Mouse (Mus musculus) liver, embryonic 13.5 days (tissue): ENCODE measurements around the gene Dab2. TPM values are rescaled to one million over a fixed set of nuclear protein-coding genes. Genes with fewer than 3 reads are reported as not detected.

Source experiments
- ATAC-seq: fragments of 200-750 bp; cut with Nextera tagmentation; 2 replicates; pipeline ENCODE4 v1.8.0; 2017; ENCODE audit warnings: low read depth, mild to moderate bottlenecking, moderate number of reproducible peaks, moderate library complexity
- DNase-seq: peaks from one replicate; pipeline ENCODE4 v3.0.0; 2022
- H3K27ac ChIP-seq: fragments of 300-500 bp; sonication (generic); 2 replicates; pipeline ENCODE4 v1.5.1; 2015; ENCODE audit warnings: moderate library complexity, mild to moderate bottlenecking, inconsistent platforms
- H3K27me3 ChIP-seq: fragments of 300-500 bp; sonication (generic); 2 replicates; pipeline ENCODE4 v1.6.1; 2015; ENCODE audit warnings: mild to moderate bottlenecking, inconsistent platforms
- H3K36me3 ChIP-seq: fragments of 300-500 bp; sonication (generic); 2 replicates; pipeline ENCODE4 v1.6.1; 2015; ENCODE audit warnings: mild to moderate bottlenecking, inconsistent platforms
- H3K4me1 ChIP-seq: fragments of 300-500 bp; sonication (generic); replicated peaks from 2 replicates; pipeline ENCODE4 v1.6.1; 2015; ENCODE audit warnings: inconsistent platforms
- H3K4me2 ChIP-seq: fragments of 300-500 bp; sonication (generic); 2 replicates; pipeline ENCODE4 v1.6.1; 2015; ENCODE audit warnings: inconsistent platforms, mild to moderate bottlenecking, moderate library complexity
- H3K4me3 ChIP-seq: fragments of 300-500 bp; sonication (generic); replicated peaks from 2 replicates; pipeline ENCODE4 v1.5.1; 2015; ENCODE audit warnings: mild to moderate bottlenecking, inconsistent platforms
- H3K9ac ChIP-seq: fragments of 300-500 bp; sonication (generic); 2 replicates; pipeline ENCODE4 v1.6.1; 2015; ENCODE audit warnings: mild to moderate bottlenecking, inconsistent platforms
- H3K9me3 ChIP-seq: fragments of 300-500 bp; sonication (generic); replicated peaks from 2 replicates; pipeline ENCODE4 v1.6.1; 2016; ENCODE audit warnings: inconsistent platforms
- WGBS: fragments of 180-500 bp; shearing (Covaris S2); methylation state at CpG from one replicate; pipeline ENCODE4 v1.1.7; 2015; ENCODE audit not compliant: insufficient replicate concordance; 5-methylcytosine and 5-hydroxymethylcytosine counted together
- polyA plus RNA-seq: library from polyadenylated mRNA; unstranded; fragments of >200 nt; fragmentation: Nextera tagmentation; extraction: Ambion mirVana; gene quantifications from 2 replicates; pipeline ENCODE4 v1.2.1, GENCODE M21; 2015

Dab2 gene
- polyA plus RNA-seq, 1 experiment from 2014 or later: 8.3 TPM

DNA sequence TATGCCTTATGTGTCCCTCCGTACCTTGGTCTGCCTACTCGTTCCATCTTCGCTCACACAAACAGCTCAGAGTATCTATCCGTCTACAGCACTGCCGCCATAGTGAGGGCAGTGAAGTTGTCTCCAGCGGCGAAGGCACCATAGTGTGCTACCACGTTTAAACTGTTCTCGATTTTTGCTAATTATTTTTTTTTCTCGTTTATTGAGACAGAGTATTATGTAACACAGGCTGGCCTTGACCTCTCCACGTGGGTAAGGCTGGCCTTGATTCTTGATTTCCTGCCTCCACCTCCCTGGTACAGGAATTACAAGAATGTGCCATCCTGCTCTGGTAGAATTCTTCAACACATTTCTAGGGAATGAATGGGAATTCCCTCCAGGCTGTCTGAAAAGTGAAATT is 77.2 kb downstream of the Dab2 start:
- H3K9me3 ChIP-seq: no peaks in the 10 kb centered on the region
- H3K4me2 ChIP-seq: no peak overlapping the region
- no peaks in the 10 kb centered on the region for H3K36me3 ChIP-seq
- ATAC-seq: no peak
- WGBS: 67% methylated on average over 11 of the region's 11 CpGs
- no peaks in the 10 kb centered on the region for H3K27me3 ChIP-seq
- no peak overlapping the region for H3K9ac ChIP-seq
- no peak overlapping the region for H3K27ac ChIP-seq
- H3K4me1 ChIP-seq: no peaks in the 10 kb centered on the region
- H3K4me3 ChIP-seq: no peak overlapping the region
- no peak for DNase-seq

DNA sequence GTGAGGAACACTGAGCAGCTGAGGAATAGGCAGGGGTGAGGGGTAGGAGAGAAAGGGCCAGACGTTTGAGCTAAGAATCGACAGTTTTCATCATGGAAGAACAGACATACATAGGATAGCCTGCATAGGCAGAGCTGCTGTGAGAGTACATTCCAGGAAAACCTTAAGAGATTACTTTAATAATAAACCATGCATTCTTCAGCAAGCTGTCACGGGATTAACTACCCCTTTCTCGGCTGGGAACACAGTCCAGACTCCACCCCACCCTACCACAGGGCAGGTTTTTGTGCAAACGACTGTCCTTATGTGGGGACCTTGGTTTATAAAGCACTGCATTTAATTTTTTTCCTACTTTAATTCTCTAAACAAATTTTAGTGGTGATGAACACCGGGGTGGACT is 84.4 kb downstream of the Dab2 start:
- ATAC-seq (no peak), DNase-seq (no peak)
- 35% methylated on average over 6 of the region's 6 CpGs for WGBS
- H3K36me3 ChIP-seq: no peaks in the 10 kb centered on the region
- H3K9me3 ChIP-seq: no peaks in the 10 kb centered on the region
- H3K27ac ChIP-seq: no peak overlapping the region
- H3K4me1 ChIP-seq: no peaks in the 10 kb centered on the region
- no peak overlapping the region for H3K4me3 ChIP-seq
- H3K4me2 ChIP-seq: no peak overlapping the region
- H3K27me3 ChIP-seq: peaks cover 31% of the 10 kb centered on the region
- H3K9ac ChIP-seq: no peak overlapping the region

- 18% methylated on average over 1 of the region's 1 CpGs for WGBS
- Histone ChIP-seq H3K4me3 (no peak overlapping the region), H3K27me3 (peaks cover 31% of the 10 kb centered on the region), H3K9me3 (no peaks in the 10 kb centered on the region), H3K4me1 (no peaks in the 10 kb centered on the region), H3K4me2 (no peak overlapping the region), H3K9ac (no peak overlapping the region), H3K36me3 (no peaks in the 10 kb centered on the region), H3K27ac (no peak overlapping the region)
- no peak for DNase-seq
- ATAC-seq: no peak
Observed at GRCm38 (mm10) chr15:6385241-6385640, 85.7 kb downstream of the Dab2 start.

DNA sequence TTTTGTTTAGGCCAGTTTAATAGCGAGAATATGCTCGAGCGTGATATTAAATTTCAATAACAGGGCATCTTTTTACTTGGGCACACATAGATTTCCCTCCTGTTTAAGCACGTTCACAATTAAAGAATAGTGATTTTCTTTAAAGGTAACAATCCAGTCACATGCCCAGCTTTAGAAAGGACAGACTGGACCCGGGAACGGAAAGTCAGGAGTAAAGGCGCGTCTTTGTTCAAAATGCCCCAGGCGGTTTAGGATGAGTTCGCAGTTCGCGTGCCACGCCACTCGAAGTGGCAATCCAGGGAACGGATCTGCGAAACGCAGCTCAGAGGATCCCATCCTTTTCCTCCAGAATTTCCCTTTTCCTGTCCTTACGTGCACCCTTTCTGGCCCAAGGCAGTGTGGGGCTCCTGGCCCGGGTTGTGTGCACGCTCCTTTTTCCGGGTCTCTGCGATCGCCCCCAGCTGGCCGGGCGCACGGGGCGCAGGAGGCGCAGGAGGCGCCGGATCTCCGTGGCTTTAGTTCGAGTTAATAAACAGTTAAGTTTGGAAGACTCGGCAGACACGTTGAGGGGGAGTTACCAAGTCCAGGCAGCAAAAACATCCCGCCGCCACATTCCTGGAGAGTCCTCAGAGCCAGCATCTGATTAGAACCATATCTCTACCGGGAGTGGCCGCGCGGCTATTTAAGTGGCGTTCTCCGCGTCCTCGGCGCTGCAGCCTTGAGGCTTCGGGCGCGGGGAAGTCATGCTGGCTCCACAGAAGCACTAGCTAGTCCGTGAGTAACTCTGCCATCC is 86.8 kb downstream of the Dab2 start:
- Histone ChIP-seq H3K4me2 (peak overlapping the region; percentile 60), H3K27ac (no peak overlapping the region), H3K4me1 (no peaks in the 10 kb centered on the region), H3K4me3 (peak overlapping the region; percentile 47), H3K9ac (peak overlapping the region; percentile 13; the same call in 1 of the 2 replicates), H3K27me3 (peaks cover 31% of the 10 kb centered on the region), H3K36me3 (no peaks in the 10 kb centered on the region), H3K9me3 (no peaks in the 10 kb centered on the region)
- ATAC-seq (peak; percentile 66), DNase-seq (peak; percentile 17)
- WGBS: 3% methylated on average over 49 of the region's 49 CpGs

DNA sequence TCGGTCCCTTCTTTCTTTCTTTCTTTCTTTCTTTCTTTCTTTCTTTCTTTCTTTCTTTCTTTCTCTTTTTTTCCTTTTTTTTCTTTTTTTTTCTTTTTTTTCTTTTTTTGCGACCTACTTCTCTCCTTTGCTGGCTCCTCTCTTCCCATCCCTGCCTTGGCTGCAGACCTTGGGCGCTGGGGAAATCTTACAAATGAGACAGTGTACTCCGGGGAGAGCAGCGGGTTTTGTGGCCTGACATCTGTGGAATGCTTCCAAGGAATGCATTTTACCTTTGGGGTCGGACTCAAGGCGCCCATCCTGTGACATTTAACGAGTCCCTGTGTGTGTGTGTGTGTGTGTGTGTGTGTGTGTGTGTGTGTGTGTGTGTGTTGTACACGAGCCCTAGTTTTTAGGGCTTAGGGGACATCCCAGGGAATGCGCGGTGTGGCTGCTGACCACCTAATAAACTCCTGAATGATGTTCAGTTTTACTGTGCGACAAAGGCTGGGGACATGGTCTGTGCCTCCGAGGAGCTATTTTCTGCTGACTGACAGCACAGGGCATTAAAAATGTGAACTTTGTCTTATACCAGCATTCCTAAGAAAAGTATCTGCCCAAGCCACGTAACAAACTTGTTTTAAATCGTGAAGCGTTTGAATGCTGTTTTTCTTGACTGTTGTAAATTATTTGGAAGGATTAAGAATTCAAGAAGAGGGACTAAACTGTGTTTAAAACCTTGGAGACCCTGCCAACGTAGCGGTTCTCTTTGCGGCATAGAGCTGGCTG is 87.6 kb downstream of the Dab2 start:
- Histone ChIP-seq H3K4me2 (peak overlapping the region; percentile 60), H3K4me3 (peak overlapping the region; percentile 47), H3K27ac (no peak overlapping the region), H3K9me3 (no peaks in the 10 kb centered on the region), H3K4me1 (no peaks in the 10 kb centered on the region), H3K27me3 (peaks cover 31% of the 10 kb centered on the region), H3K36me3 (no peaks in the 10 kb centered on the region), H3K9ac (peak overlapping the region; percentile 13)
- WGBS: 17% methylated on average over 19 of the region's 19 CpGs
- DNase-seq: no peak
- ATAC-seq: no peak

DNA sequence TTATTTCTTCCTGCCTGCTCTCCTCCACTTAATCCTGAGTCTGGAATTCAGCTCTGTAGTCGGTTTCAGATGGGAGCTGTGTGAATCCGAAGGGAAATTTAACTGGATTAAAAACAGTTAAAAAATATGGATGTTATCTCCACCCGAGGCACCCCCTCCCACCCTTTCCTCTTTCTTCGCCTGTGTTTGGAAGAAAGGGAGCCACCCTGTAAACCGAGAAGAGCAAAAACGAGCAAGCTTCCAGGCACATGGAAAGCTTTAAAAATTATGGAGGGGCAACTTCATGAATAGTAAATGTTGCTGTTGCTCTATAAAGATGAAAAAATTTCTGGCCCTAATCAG is 88.1 kb downstream of the Dab2 start:
- DNase-seq (no peak), ATAC-seq (no peak)
- no peaks in the 10 kb centered on the region for H3K9me3 ChIP-seq
- no peak overlapping the region for H3K27ac ChIP-seq
- peaks cover 31% of the 10 kb centered on the region for H3K27me3 ChIP-seq
- H3K4me2 ChIP-seq: peak overlapping the region; percentile 14; the same call in 1 of the 2 replicates
- peak overlapping the region; percentile 47 for H3K4me3 ChIP-seq
- H3K9ac ChIP-seq: no peak overlapping the region
- H3K4me1 ChIP-seq: no peaks in the 10 kb centered on the region
- H3K36me3 ChIP-seq: no peaks in the 10 kb centered on the region
- 20% methylated on average over 6 of the region's 6 CpGs for WGBS

DNA sequence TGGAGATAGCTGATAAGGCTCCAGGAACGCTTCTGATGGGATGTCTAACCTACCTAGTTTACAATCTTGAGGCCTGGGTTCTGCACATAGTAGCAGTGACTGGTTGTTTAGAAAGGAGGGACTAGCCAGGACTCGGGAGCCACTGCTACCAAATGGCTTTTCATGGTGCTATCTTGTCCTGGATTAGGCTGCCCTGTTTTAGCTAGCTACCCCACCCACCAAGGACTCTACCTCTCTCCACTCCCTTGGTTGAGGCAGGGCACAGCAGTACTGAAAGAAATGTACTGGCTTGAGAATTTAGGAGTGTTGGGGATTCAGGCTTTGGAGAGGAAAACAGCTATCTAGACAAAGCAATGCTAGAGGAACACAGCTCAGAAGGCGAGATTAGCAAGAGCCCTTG is 88.6 kb downstream of the Dab2 start:
- Histone ChIP-seq H3K9me3 (no peaks in the 10 kb centered on the region), H3K4me3 (peak overlapping the region; percentile 47), H3K9ac (no peak overlapping the region; the same call in 1 of the 2 replicates), H3K27me3 (peaks cover 31% of the 10 kb centered on the region), H3K36me3 (no peaks in the 10 kb centered on the region), H3K27ac (no peak overlapping the region), H3K4me2 (peak overlapping the region; percentile 14; the same call in 1 of the 2 replicates), H3K4me1 (no peaks in the 10 kb centered on the region)
- DNase-seq (no peak), ATAC-seq (no peak)
- WGBS: 30% methylated on average over 3 of the region's 3 CpGs

GRCm38 (mm10) chr15:6388631-6389030 is 89.0 kb downstream of the Dab2 start:
- Histone ChIP-seq H3K4me1 (no peaks in the 10 kb centered on the region), H3K27ac (no peak overlapping the region), H3K4me3 (peak overlapping the region; percentile 47), H3K4me2 (peak overlapping the region; percentile 14; the same call in 1 of the 2 replicates), H3K9me3 (no peaks in the 10 kb centered on the region), H3K27me3 (peaks cover 31% of the 10 kb centered on the region), H3K9ac (no peak overlapping the region; the same call in 1 of the 2 replicates), H3K36me3 (no peaks in the 10 kb centered on the region)
- WGBS: 67% methylated on average over 7 of the region's 7 CpGs
- DNase-seq: no peak
- ATAC-seq: no peak

DNA sequence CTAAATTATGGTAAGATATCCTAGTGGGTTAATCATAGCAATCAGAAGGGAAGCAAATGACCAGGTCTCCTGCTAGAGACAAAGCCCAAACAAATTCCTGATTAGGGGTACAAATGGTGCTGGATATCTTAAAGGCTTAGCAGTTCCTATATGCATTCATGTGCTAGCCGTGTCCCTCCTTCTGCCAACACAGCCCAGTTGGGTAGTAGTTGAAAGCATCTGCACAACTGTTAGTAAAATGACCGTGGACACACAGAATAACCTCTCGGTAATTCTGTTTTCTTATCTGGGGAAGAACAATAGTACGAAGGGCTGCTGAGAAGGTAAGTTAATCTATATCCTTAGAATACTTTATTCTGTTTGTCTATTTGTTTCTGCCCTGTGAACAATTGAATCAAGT is 90.5 kb downstream of the Dab2 start:
- Histone ChIP-seq H3K27me3 (peaks cover 31% of the 10 kb centered on the region), H3K4me1 (no peaks in the 10 kb centered on the region), H3K4me2 (no peak overlapping the region), H3K9ac (no peak overlapping the region), H3K27ac (no peak overlapping the region), H3K4me3 (no peak overlapping the region), H3K9me3 (no peaks in the 10 kb centered on the region), H3K36me3 (no peaks in the 10 kb centered on the region)
- 47% methylated on average over 4 of the region's 4 CpGs for WGBS
- DNase-seq: no peak
- no peak for ATAC-seq

DNA sequence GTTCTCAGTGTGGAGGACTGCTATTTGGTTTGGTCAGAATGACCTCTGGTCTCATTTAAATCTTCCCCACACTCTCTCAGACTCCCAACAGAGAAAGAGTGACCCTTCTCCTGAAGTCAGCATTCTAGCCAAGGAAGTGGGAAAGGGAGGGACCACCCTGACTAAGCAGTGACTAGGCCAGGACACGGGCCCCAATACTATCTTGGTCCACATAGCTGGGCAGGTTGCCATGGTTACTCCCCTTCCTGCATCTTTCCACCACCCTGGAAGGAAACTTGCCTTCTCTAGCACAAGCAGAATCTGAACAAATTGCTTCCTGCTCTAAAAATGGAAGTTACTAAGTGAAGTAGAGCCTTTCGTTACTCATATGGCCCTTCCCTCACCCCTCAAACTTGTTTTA is 91.1 kb downstream of the Dab2 start:
- Histone ChIP-seq H3K9me3 (no peaks in the 10 kb centered on the region), H3K27ac (no peak overlapping the region), H3K4me3 (no peak overlapping the region), H3K27me3 (peaks cover 30% of the 10 kb centered on the region), H3K4me2 (no peak overlapping the region), H3K36me3 (no peaks in the 10 kb centered on the region), H3K9ac (no peak overlapping the region), H3K4me1 (no peaks in the 10 kb centered on the region)
- WGBS: 21% methylated on average over 2 of the region's 2 CpGs
- no peak for DNase-seq
- ATAC-seq: no peak

- no peak overlapping the region for H3K9ac ChIP-seq
- no peaks in the 10 kb centered on the region for H3K36me3 ChIP-seq
- peaks cover 18% of the 10 kb centered on the region for H3K27me3 ChIP-seq
- no peak overlapping the region for H3K27ac ChIP-seq
- H3K9me3 ChIP-seq: no peaks in the 10 kb centered on the region
- no peak overlapping the region for H3K4me2 ChIP-seq
- DNase-seq: no peak
- ATAC-seq: no peak
- H3K4me3 ChIP-seq: no peak overlapping the region
- 57% methylated on average over 3 of the region's 3 CpGs for WGBS
- H3K4me1 ChIP-seq: no peaks in the 10 kb centered on the region
Observed at GRCm38 (mm10) chr15:6391886-6392285, 92.3 kb downstream of the Dab2 start.
